Mouse (Mus musculus) adipocyte (in vitro differentiated cells): ENCODE measurements around the gene Gpsm3.

Experiments
- DNase-seq: peaks from one replicate; pipeline ENCODE4 v3.0.0-alpha.2; 2016; ENCODE audit warnings: low spot score

Gpsm3 gene

GRCm38 (mm10) chr17:34603375-34604060 is 13.9 kb downstream of the Gpsm3 start, which contains the start of gene Rnf5:
Rnf5 (minus strand) TSS chr17:34603690.
- DNase-seq: peak; percentile 100

GRCm38 (mm10) chr17:34604061-34604508 is 14.5 kb downstream of the Gpsm3 start, which contains the start of gene Agpat1:
Agpat1 (plus strand) TSS chr17:34604262.
- DNase-seq: peak; percentile 100

GRCm38 (mm10) chr17:34604511-34605237 is 15.1 kb downstream of the Gpsm3 start:
- DNase-seq: peak; percentile 93

GRCm38 (mm10) chr17:34605609-34606008 is 16.0 kb downstream of the Gpsm3 start:
- peak; percentile 95 for DNase-seq

GRCm38 (mm10) chr17:34606186-34607039 is 16.8 kb downstream of the Gpsm3 start:
- peak; percentile 63 for DNase-seq

GRCm38 (mm10) chr17:34607997-34608396 is 18.4 kb downstream of the Gpsm3 start:
- DNase-seq: no peak

DNA sequence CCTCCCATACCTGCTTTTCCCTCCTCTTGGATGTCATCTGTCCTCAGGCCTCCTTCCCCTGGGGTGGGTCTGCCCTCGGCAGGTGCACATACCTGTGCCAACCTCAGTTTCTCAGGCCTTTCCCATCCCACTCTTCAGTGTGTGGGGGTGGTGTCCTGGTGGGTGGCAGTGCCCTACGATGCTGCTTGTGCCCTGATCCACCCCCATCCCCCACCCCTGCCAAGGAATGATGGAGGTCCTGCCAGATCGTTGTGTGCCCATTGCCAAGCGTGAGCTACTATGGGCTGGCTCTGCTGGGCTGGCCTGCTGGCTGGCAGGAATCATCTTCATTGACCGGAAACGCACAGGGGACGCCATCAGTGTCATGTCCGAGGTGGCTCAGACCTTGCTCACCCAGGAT is 21.4 kb downstream of the Gpsm3 start:
- no peak for DNase-seq

- DNase-seq: no peak
Measured at GRCm38 (mm10) chr17:34613054-34613645, 23.5 kb downstream of the Gpsm3 start.

GRCm38 (mm10) chr17:34613830-34614229 is 24.2 kb downstream of the Gpsm3 start:
- DNase-seq: no peak

- DNase-seq: no peak
Measured at GRCm38 (mm10) chr17:34615871-34616270, 26.3 kb downstream of the Gpsm3 start, which contains the start of gene Egfl8. Egfl8 (minus strand) TSS chr17:34615971.

- DNase-seq: peak; percentile 85
Measured at GRCm38 (mm10) chr17:34618999-34619398, 29.4 kb downstream of the Gpsm3 start.

DNA sequence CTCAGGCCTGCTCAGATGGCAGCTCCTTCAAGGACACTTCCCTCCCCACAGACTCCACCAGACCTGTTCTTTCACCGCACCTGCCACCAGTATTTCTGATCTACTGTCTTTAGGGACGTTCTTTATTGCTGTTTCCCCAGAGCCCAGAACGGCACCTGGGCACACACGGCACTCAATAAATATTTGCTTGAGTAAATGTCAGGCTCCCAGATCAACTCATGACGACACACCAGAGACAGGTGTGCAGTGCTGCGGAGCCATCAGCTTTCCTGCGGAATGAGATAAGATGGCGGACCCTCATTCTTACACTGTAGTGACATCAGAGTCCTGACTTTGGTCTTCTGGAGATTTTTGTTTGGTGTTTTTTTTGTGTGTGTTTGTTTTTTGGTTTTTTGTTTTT is 31.4 kb downstream of the Gpsm3 start:
- no peak for DNase-seq

DNA sequence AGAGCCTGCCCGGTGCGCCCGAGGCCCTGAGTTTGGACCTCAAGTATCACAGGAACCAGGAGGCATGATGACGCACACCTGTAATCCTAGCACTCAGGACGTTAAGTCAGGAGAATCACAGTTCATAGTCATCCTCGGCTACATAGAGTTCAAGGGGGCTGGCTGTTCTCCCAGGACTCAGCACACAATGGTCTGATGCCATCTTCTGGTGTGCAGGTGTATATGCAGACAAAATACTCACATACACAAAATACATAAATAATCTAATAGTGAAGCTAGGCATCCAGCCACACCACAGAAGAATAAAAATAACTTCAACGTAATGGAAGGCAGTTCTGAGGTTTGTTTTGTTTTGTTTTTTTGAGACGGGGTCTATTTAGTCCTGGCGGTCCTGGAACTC is 33.6 kb downstream of the Gpsm3 start:
- no peak for DNase-seq

DNA sequence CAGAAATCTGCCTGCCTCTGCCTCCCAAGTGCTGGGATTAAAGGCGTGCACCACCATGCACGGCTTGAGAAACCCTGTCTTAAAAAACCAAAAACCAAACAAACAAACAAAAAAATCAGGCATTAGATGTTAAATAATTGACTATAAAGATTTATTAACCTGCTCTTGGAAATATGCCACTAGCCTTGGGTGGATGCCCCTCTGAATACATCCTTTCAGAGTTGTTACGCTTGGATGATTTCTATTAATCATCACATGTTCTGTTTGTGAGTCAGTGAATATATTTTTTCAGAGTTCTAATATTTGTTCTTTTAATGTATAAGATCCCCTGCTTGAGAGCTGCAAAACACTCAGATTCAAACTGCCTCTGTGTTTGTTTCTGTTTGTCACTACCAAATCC is 35.4 kb downstream of the Gpsm3 start:
- no peak for DNase-seq

- no peak for DNase-seq
Measured at GRCm38 (mm10) chr17:34626062-34626772, 36.6 kb downstream of the Gpsm3 start.

DNA sequence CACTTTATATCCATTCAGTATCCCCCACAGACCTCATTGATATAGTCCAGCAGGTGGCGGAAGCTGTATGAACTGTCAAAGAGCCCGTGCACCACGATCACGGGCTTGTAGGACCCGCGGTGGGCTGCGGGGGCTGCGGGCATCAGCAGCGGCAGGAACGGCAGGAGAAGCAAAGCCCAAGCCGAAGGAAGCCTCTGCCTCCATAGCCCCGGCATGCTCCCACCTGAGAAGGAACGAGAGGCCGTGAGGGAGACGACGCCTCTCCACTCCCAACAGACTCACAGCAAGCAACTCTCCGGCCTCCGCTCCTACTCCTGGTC is 37.1 kb downstream of the Gpsm3 start:
- DNase-seq: peak; percentile 67

DNA sequence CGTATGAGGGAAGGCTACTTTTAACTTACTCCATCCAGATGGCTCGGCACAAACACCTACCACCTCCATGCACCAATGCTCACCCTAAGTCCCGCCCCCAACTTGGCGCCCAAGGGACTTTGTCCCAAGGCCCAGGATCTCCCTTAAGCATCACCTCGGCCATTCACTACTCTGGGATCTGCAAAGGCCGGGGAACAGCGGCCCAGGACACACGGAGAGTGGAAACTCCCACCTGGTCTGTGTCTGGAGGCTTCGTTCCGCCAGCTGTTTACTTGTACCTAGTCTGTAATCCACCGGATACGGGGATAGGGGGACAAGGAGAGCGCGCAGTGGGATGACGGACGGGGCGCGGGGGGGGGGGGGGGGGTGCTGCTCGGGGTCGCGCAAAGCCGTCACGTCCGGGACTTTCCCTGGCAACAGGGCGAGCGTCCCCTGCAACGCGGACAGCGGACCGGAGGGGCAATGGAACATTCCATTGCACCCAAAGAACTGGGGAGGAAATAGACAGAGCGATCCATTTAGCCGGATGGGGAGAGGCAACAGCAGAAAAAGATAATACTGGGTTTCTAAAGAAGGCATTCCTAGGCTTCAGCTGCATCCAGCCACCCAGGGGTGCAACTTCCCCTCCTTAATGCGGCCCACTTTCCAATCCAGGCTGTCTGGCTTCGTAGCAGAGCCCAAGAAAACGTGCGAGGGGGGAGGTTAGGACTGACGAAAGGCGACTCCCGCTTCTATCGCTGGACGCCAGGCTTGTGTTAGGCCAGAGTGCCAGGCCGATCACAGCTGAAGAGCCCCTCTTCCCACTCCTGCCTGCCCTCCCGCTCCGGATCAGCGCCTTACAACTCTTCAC is 37.7 kb downstream of the Gpsm3 start:
- DNase-seq: peak; percentile 89

DNA sequence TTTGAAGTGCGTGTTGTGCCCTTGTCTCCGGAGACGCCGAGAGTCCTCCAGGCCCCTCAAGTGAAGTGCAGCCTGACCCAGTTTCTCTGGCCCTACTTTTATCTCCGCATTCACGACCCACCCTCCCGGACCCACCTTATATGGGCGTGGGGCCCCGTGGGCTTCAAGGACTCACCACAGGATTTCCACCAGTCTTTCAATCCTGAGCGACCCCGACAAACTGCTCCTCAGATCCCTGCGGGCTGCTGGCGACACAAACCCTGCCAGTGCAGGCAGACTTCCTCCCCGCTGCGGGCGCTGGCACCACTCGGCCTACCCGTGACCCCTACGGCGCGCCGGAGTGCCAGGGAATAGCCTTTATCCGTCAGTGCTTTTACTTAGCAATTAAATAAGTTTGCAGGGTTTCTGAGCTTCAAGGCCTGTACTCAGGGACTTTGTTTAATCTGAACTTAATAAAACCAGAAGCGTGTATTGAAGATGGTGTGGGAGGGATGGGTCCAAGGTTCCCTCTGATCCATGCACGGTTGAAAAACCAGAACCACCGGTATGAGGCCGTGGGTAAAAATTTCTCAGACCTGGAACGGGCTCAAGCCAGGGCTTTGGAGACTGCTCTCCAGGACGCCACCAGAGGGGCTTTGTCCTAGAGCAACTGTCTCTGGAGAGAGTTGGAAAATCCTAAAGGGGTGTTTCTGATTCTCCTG is 38.5 kb downstream of the Gpsm3 start, which contains the start of gene Ppt2:
Gene Ppt2, minus strand, starts transcription at position 568 of the 701 bp plus-strand sequence.
- peak; percentile 59 for DNase-seq

DNA sequence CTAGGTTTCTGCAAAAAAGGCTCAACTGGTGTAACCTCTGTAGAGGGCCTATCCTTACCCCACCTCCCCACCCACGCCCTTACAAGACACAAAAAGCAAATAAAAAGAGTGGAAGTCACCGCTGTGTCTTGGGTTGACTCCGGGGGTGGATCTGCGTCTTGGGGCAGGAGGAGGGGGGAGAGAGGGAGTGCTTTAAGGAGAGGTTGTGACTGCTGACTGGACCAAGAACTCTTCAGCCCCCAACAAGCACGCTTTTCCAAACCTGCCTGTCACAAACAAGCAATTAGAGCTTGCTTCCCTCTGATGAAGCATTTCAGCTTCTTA is 39.0 kb downstream of the Gpsm3 start:
- DNase-seq: no peak

DNA sequence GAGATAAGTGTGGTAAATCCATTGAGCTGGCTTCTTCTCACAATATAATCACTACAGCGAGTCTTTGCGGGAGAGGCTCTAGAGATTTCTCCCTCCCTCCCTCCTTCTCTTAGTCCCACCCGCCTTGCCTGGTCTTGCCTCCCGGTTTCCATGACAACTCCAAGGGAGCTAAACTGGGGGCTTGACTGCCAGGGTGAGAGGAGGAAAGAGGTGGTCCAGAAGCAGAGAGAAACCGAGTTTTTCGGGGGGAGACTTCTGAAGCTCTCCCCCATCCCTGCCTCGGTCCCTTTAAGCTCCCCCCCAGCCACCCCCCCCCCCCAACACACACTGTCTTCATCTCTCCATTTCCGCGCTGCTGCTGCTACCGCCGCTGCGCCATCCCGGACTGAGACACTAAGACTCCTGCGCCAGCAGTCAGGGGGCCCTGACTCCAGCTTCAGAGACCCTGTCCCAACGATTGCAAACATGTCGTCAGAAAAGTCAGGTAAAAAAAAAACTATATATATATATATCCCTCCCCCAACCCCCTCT is 39.7 kb downstream of the Gpsm3 start, which contains the start of gene Prrt1:
Gene Prrt1, plus strand, starts transcription at position 313 of the 531 bp plus-strand sequence.
- no peak for DNase-seq
